Mouse (Mus musculus): ENCODE results near the gene AC161166.1. TPM values are rescaled to one million over a fixed set of nuclear protein-coding genes. Genes with fewer than 3 reads are reported as not detected.

AC161166.1 gene
- total and polyA plus RNA-seq, 3 experiments = 0.13 TPM; not detected in 2

DNA sequence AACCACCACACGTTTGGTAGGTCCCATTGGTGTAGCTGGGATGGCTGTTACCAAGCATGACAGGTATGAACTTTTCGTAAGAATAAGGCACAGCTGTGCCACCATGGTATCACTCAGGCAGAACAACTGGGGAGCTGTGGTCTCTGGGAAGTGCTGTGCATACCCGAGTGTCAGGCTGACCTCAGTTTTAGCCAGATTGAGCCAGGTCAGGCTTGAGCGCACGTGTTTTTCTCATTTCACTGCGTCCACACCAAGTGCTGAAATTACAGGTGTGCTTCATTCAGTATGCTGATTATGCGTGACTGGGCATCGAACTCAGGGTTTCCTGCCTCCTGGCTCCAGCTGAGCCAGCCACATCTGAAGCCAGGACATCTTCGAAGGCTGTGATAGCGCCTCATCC, 43.5 kb upstream of the AC161166.1 start:
- TF ChIP-seq BHLHE40 (IDR thresholded peaks at IDR 0.05; ENCODE audit: borderline replicate concordance, low read depth, low read length) (no peak), MAFK (IDR thresholded peaks at IDR 0.05; ENCODE audit: borderline replicate concordance, low read depth, low read length) (no peak), CTCF (IDR thresholded peaks at IDR 0.05 in 2 of 3, conservative IDR thresholded peaks at IDR 0.05 in 1 of 3; ENCODE audit: control insufficient read depth in 1 of 3, insufficient read depth in 1 of 3, low read depth in 2 of 3, low read length in 3 of 3, poor library complexity in 1 of 3, severe bottlenecking in 1 of 3) (no peak), SIN3A (IDR thresholded peaks at IDR 0.05; ENCODE audit: low read length) (no peak), EP300 (IDR thresholded peaks at IDR 0.05; ENCODE audit: low read depth in 1 of 2, low read length in 2 of 2) (no peak), POLR2AphosphoS5 (IDR thresholded peaks at IDR 0.05; ENCODE audit: borderline replicate concordance, low read depth, low read length) (no peak), TBP (IDR thresholded peaks at IDR 0.05; ENCODE audit: low read depth, low read length) (no peak), RAD21 (IDR thresholded peaks at IDR 0.05; ENCODE audit: low read depth, low read length) (no peak), UBTF (IDR thresholded peaks at IDR 0.05; ENCODE audit: borderline replicate concordance, insufficient read depth, low read depth, low read length) (no peak), GABPA (IDR thresholded peaks at IDR 0.05; ENCODE audit: low read depth, low read length) (no peak), USF1 (IDR thresholded peaks at IDR 0.05; ENCODE audit: low read depth, low read length) (no peak), ETS1 (IDR thresholded peaks at IDR 0.05; ENCODE audit: low read depth, low read length) (no peak), SMC3 (IDR thresholded peaks at IDR 0.05; ENCODE audit: low read depth, low read length) (no peak), E2F4 (IDR thresholded peaks at IDR 0.05; ENCODE audit: borderline replicate concordance, low read depth, low read length) (no peak), MYB (IDR thresholded peaks at IDR 0.05; ENCODE audit: low read depth, low read length) (no peak), HCFC1 (IDR thresholded peaks at IDR 0.05; ENCODE audit: low read depth, low read length) (no peak), NELFE (IDR thresholded peaks at IDR 0.05; ENCODE audit: low read depth, low read length) (no peak), CHD2 (IDR thresholded peaks at IDR 0.05; ENCODE audit: low read length) (no peak), ZNF384 (IDR thresholded peaks at IDR 0.05; ENCODE audit: low read depth, low read length) (no peak)
- no peaks in the 10 kb centered on the region for H3K79me2 ChIP-seq (ENCODE audit: control insufficient read depth, insufficient read depth, low read length, poor library complexity)
- H3K4me1 ChIP-seq (ENCODE audit: control insufficient read depth in 1 of 2, insufficient read depth in 2 of 2, low read length in 2 of 2) = no peaks in the 10 kb centered on the region
- no peak overlapping the region for H3K27ac ChIP-seq (ENCODE audit: control insufficient read depth, low read depth, low read length)
- DNase-seq (ENCODE audit: low read depth, low spot score) = no peak
- no peaks in the 10 kb centered on the region for H3K9me3 ChIP-seq (replicated peaks; ENCODE audit: insufficient read depth, low read length)
- H3K27me3 ChIP-seq (ENCODE audit: control insufficient read depth in 1 of 2, insufficient read depth in 2 of 2, low read length in 2 of 2) = no peaks in the 10 kb centered on the region
- H3K36me3 ChIP-seq (ENCODE audit: control insufficient read depth in 1 of 2, insufficient read depth in 2 of 2, low read length in 2 of 2) = no peaks in the 10 kb centered on the region
- H3K4me3 ChIP-seq (ENCODE audit: control insufficient read depth in 1 of 2, insufficient read depth in 1 of 2, low read depth in 2 of 2, low read length in 2 of 2) = no peak overlapping the region
- H3K9ac ChIP-seq (ENCODE audit: control insufficient read depth, low read depth, low read length, poor library complexity, severe bottlenecking) = no peak overlapping the region

DNA sequence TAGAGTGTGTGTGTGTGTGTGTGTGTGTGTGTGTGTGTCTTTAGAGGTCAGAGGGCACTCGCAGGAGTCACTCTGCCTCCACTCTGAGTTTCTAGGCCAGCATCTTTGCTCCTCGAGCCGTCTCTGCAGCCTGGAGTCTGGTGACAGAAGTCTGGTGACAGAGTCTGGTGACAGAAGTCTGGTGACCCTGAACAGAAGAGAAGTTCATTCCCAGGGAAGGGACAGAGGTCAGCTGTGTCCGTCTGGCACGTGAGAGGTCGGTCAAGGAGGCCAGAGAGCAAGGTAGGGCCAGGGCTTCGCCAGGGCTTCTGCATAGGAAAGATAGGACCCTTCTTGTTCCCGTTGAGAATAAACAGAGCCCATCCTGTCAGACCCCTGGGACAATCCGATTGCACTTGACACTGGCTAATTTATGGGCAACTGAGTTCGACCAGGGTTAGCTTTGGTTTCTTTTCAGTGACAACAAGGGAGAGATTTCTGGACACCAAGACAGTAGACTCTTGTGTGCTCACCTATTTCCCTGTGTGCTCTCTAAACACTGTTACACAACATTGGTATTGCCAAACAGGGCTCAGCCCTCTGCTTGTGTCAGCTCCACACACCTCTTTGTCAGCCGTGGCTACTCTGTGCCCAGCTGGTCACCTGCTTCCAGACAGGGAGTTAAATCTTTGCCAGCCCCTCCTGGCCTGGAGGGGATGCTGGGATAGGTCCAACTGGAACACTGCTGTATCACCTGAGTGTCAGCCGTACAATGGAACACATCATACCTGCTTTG, 39.9 kb upstream of the AC161166.1 start:
- Histone ChIP-seq H3K9me3 (replicated peaks; ENCODE audit: insufficient read depth, low read length) (no peaks in the 10 kb centered on the region), H3K4me3 (ENCODE audit: control insufficient read depth in 1 of 2, insufficient read depth in 1 of 2, low read depth in 2 of 2, low read length in 2 of 2) (no peak overlapping the region), H3K9ac (ENCODE audit: control insufficient read depth, low read depth, low read length, poor library complexity, severe bottlenecking) (no peak overlapping the region), H3K27ac (ENCODE audit: control insufficient read depth, low read depth, low read length) (no peak overlapping the region), H3K36me3 (ENCODE audit: control insufficient read depth in 1 of 2, insufficient read depth in 2 of 2, low read length in 2 of 2) (no peaks in the 10 kb centered on the region; a peak in 1 of 4 replicates), H3K4me1 (ENCODE audit: control insufficient read depth in 1 of 2, insufficient read depth in 2 of 2, low read length in 2 of 2) (peaks cover 0 to 4% of the 10 kb centered on the region in 2 experiments; a peak in 1 of 4 replicates), H3K27me3 (ENCODE audit: control insufficient read depth in 1 of 2, insufficient read depth in 2 of 2, low read length in 2 of 2) (no peaks in the 10 kb centered on the region), H3K79me2 (ENCODE audit: control insufficient read depth, insufficient read depth, low read length, poor library complexity) (peaks cover 7% of the 10 kb centered on the region)
- DNase-seq (ENCODE audit: low read depth, low spot score) = no peak
- TF ChIP-seq USF2 (IDR thresholded peaks at IDR 0.05; ENCODE audit: borderline replicate concordance in 1 of 2, insufficient read depth in 1 of 2, low read depth in 1 of 2, low read length in 2 of 2) = no peak
- no peak for TF ChIP-seq KAT2A (conservative IDR thresholded peaks at IDR 0.05; ENCODE audit: low read depth, low read length)
- no peak for TF ChIP-seq NELFE (IDR thresholded peaks at IDR 0.05; ENCODE audit: low read depth, low read length)
- no peak for TF ChIP-seq POLR2AphosphoS5 (IDR thresholded peaks at IDR 0.05; ENCODE audit: borderline replicate concordance, low read depth, low read length)
- no peak for TF ChIP-seq GABPA (IDR thresholded peaks at IDR 0.05; ENCODE audit: low read depth, low read length)
- no peak for TF ChIP-seq GATA1 (IDR thresholded peaks at IDR 0.05; ENCODE audit: low read depth, low read length)
- TF ChIP-seq ZNF384 (IDR thresholded peaks at IDR 0.05; ENCODE audit: low read depth, low read length) = no peak
- TF ChIP-seq MYB (IDR thresholded peaks at IDR 0.05; ENCODE audit: low read depth, low read length) = no peak
- no peak for TF ChIP-seq CHD1 (IDR thresholded peaks at IDR 0.05; ENCODE audit: low read depth, low read length)
- TF ChIP-seq NRF1 (IDR thresholded peaks at IDR 0.05; ENCODE audit: insufficient read depth, low read depth, low read length, poor library complexity, severe bottlenecking) = no peak
- TF ChIP-seq ZKSCAN1 (IDR thresholded peaks at IDR 0.05; ENCODE audit: low read depth, low read length) = no peak
- no peak for TF ChIP-seq MYC (IDR thresholded peaks at IDR 0.05; ENCODE audit: low read depth, low read length)
- no peak for TF ChIP-seq BHLHE40 (IDR thresholded peaks at IDR 0.05; ENCODE audit: borderline replicate concordance, low read depth, low read length)
- TF ChIP-seq ZMIZ1 (IDR thresholded peaks at IDR 0.05; ENCODE audit: low read depth, low read length) = no peak
- TF ChIP-seq RCOR1 (IDR thresholded peaks at IDR 0.05; ENCODE audit: low read depth, low read length) = no peak
- TF ChIP-seq MAFK (IDR thresholded peaks at IDR 0.05; ENCODE audit: borderline replicate concordance, low read depth, low read length) = no peak
- TF ChIP-seq E2F4 (IDR thresholded peaks at IDR 0.05; ENCODE audit: borderline replicate concordance, low read depth, low read length) = no peak
- TF ChIP-seq SIN3A (IDR thresholded peaks at IDR 0.05; ENCODE audit: low read length) = no peak
